12 mouse cellular contexts compared by ENCODE assay signal in genomic region chr2:165419670-165420111, GRCm38 (mm10). TPM values are rescaled to one million over a fixed set of nuclear protein-coding genes. Genes with fewer than 3 reads are reported as not detected.
DNase-seq lines count a peak whose midpoint lies in the region; ATAC-seq lines count a peak whose summit lies in the region.
"Had no signal": no experiment of that assay in that cellular context is flagged by ENCODE, and none has a peak within 500 bp of the region (broad histone marks: within the 10 kb centered on the region; RNA-seq: fewer than 3 reads in every experiment).

No protein-coding gene starts in this region.

- H3K36me3 ChIP-seq in hindbrain, embryonic 13.5 days, result no peaks in the 10 kb centered on the region
- H3K36me3 ChIP-seq in midbrain, embryonic 11.5 days (ENCODE audit: control insufficient read depth, insufficient read depth, low read length), result no peaks in the 10 kb centered on the region
- H3K36me3 ChIP-seq: liver, embryonic 13.5 days had no signal

- 44% methylated on average over 4 of the region's 4 CpGs for WGBS in hindbrain, embryonic 13.5 days
- WGBS in midbrain, embryonic 11.5 days, result 63% methylated on average over 4 of the region's 4 CpGs

- no peaks in the 10 kb centered on the region for H3K9me3 ChIP-seq in hindbrain, embryonic 13.5 days
- H3K9me3 ChIP-seq in midbrain, embryonic 11.5 days (ENCODE audit: control insufficient read depth, low read length), result no peaks in the 10 kb centered on the region
- H3K9me3 ChIP-seq: liver, embryonic 13.5 days had no signal

- H3K9ac ChIP-seq in hindbrain, embryonic 13.5 days, result peak overlapping the region; percentile 35
- H3K9ac ChIP-seq in midbrain, embryonic 11.5 days (ENCODE audit: low read length), result 0 out of 2 replicates have a peak overlapping the region, but pooled peaks have one; percentile 4
- H3K9ac ChIP-seq: liver, embryonic 13.5 days had no signal

- peak; percentile 54 for DNase-seq in cerebellum, adult 11-12 months
- peak; percentile 58 for DNase-seq in cerebellum, adult 9-11 months
- DNase-seq in midbrain, embryonic 11.5 days (ENCODE audit: low spot score, missing footprints), result no peak
- DNase-seq in lung, postnatal 36 days, result no peak
- no peak for DNase-seq in kidney, postnatal 4 days
- DNase-seq in lung, postnatal 4 days, result no peak
- DNase-seq: gastrocnemius, postnatal 36 days; liver, embryonic 13.5 days had no signal

- H3K27me3 ChIP-seq in hindbrain, embryonic 13.5 days, result no peaks in the 10 kb centered on the region
- H3K27me3 ChIP-seq in midbrain, embryonic 11.5 days (ENCODE audit: control insufficient read depth, insufficient read depth, low read length), result no peaks in the 10 kb centered on the region
- H3K27me3 ChIP-seq: liver, embryonic 13.5 days had no signal

- H3K4me3 ChIP-seq in hindbrain, embryonic 13.5 days, result no peak overlapping the region
- H3K4me3 ChIP-seq in midbrain, embryonic 11.5 days (ENCODE audit: low read depth, low read length), result no peak overlapping the region
- H3K4me3 ChIP-seq: liver, embryonic 13.5 days had no signal

- H3K4me1 ChIP-seq in hindbrain, embryonic 13.5 days (replicated peaks), result peaks cover 35% of the 10 kb centered on the region
- peaks cover 27% of the 10 kb centered on the region for H3K4me1 ChIP-seq in midbrain, embryonic 11.5 days (ENCODE audit: control insufficient read depth, insufficient read depth, low read length)

- H3K27ac ChIP-seq in hindbrain, embryonic 13.5 days, result peak overlapping the region; percentile 64
- H3K27ac ChIP-seq in midbrain, embryonic 11.5 days (ENCODE audit: low read depth, low read length), result no peak overlapping the region
- H3K27ac ChIP-seq: liver, embryonic 13.5 days had no signal

- no peak overlapping the region for H3K4me2 ChIP-seq in hindbrain, embryonic 13.5 days
- no peak overlapping the region for H3K4me2 ChIP-seq in midbrain, embryonic 11.5 days
- H3K4me2 ChIP-seq: liver, embryonic 13.5 days had no signal

- peak; percentile 17; the same call in 1 of the 2 replicates for ATAC-seq in hindbrain, embryonic 13.5 days (ENCODE audit: low FRiP score)
- ATAC-seq in midbrain, embryonic 11.5 days (ENCODE audit: low FRiP score), result 0 out of 2 replicates have a peak, but pooled peaks have one; percentile 26
- ATAC-seq: intestine, postnatal 0 days had no signal

RNA-seq across cellular contexts. Expression of gene Ocstamp, which starts 19.5 kb away (rescaled TPM):
- 0.04 TPM in 1 of 2 replicates, not detected in the other for polyA plus RNA-seq in hindbrain, embryonic 13.5 days (2015; fragmentation: Nextera tagmentation; extraction: Ambion mirVana)
- 0.04 and 0.11 TPM in 2 replicates for polyA plus RNA-seq in midbrain, embryonic 11.5 days (2014; fragmentation: Nextera tagmentation; extraction: Ambion mirVana)
- polyA plus RNA-seq: neural tube, embryonic 14.5 days had no signal

RNA-seq across cellular contexts. Expression of gene Zfp334, which starts 31.6 kb away (rescaled TPM):
- polyA plus RNA-seq in hindbrain, embryonic 13.5 days (2015; fragmentation: Nextera tagmentation; extraction: Ambion mirVana), result 10.8 and 11.3 TPM in 2 replicates
- 24.1 and 25.6 TPM in 2 replicates for polyA plus RNA-seq in midbrain, embryonic 11.5 days (2014; fragmentation: Nextera tagmentation; extraction: Ambion mirVana)

RNA-seq across cellular contexts. Expression of gene Zfp663, which starts 51.2 kb away (rescaled TPM):
- 8.1 and 9.3 TPM in 2 replicates for polyA plus RNA-seq in hindbrain, embryonic 13.5 days (2015; fragmentation: Nextera tagmentation; extraction: Ambion mirVana)
- 9.0 and 10.1 TPM in 2 replicates for polyA plus RNA-seq in midbrain, embryonic 11.5 days (2014; fragmentation: Nextera tagmentation; extraction: Ambion mirVana)
- polyA plus RNA-seq: testis, adult 2 months had no signal

RNA-seq across cellular contexts. Expression of gene Slc13a3, which starts 53.3 kb away (rescaled TPM):
- polyA plus RNA-seq in hindbrain, embryonic 13.5 days (2015; fragmentation: Nextera tagmentation; extraction: Ambion mirVana), result 2.2 and 2.6 TPM in 2 replicates
- polyA plus RNA-seq in midbrain, embryonic 11.5 days (2014; fragmentation: Nextera tagmentation; extraction: Ambion mirVana), result 1.4 and 2.1 TPM in 2 replicates
- polyA plus RNA-seq: intestine, postnatal 0 days had no signal

Comparison
In these comparisons a context has a peak if more than half of its experiments do, and no peak if none do; other contexts are left out.
1. DNase-seq: peak in cerebellum, adult 11-12 months (single experiment) and cerebellum, adult 9-11 months (single experiment); none in midbrain, embryonic 11.5 days (single experiment), lung, postnatal 36 days (single experiment), kidney, postnatal 4 days (0 of 2) and lung, postnatal 4 days (0 of 2).